Mouse (Mus musculus) gastrocnemius, postnatal 14 days (tissue): Measurements from ENCODE around the gene Jtb. TPM values are rescaled to one million over a fixed set of nuclear protein-coding genes. Genes with fewer than 3 reads are reported as not detected.

Source experiments
- DNase-seq: peaks from one replicate; pipeline ENCODE4 v3.0.0; 2021; ENCODE audit warnings: mixed read lengths
- intact Hi-C: fragments of 180-260 bp; cut with DNase I; formaldehyde crosslinking; loops from one replicate; pipeline ENCODE4 v1.15.1; 2025; ENCODE audit warnings: low total_unique reads
- microRNA-seq, 2 experiments: library from miRNA; unstranded; fragments of <30 nt; microRNA quantifications; one replicate each; pipeline ENCODE4 v1.2.0; 2021
- total RNA-seq, 2 experiments: library from RNA; stranded (reverse); gene quantifications; 2 replicates each; pipeline ENCODE4 v1.2.3; 2021

The Jtb gene
- total RNA-seq, 2 experiments from 2014 or later = 41.6 to 47.5 TPM

DNA sequence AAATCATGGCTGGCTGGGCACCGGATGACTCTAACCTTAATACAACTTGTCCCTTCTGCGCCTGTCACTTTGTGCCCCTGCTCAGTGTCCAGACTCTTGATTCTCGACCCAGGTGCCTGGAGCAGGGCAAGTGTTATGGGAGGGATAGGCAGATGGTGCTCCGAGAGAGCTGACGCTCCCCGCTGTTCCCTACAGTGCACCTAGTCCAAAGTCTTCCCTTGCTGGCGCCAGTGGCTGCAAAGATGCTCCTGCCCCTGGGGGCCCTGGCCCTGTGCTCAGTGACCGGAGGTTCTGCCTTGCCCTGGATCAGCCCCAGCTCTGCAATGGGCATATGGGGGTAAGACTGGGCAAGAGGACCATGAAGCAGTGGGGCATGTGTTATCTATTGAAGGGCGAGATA is 46.4 kb downstream of the Jtb start:
- DNase-seq = no peak
- intact Hi-C loops = loop anchor here (10.0 kb wide), 1 partner anchor 187 kb away; the partner anchor contains the start of gene Npr1

DNA sequence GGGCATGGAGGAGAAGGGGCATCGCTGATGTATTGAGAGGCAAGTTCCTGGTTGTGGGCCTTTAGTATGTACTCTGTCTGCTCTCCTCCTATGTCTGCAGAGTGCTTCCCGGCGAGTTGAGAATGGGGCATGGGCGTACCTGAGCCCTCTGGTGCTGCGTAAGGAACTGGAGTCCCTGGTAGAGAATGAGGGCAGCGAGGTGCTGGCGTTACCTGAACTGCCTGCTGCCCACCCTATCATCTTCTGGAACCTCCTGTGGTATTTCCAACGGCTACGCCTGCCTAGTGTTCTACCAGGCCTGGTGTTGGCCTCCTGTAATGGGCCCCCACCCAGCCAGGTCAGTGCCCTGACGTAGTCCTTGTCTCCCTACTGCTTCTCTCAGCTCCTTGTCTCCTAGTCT is 46.8 kb downstream of the Jtb start:
- no peak for DNase-seq
- intact Hi-C loops = loop anchor here (10.0 kb wide), 1 partner anchor 187 kb away; the partner anchor contains the start of gene Npr1

DNA sequence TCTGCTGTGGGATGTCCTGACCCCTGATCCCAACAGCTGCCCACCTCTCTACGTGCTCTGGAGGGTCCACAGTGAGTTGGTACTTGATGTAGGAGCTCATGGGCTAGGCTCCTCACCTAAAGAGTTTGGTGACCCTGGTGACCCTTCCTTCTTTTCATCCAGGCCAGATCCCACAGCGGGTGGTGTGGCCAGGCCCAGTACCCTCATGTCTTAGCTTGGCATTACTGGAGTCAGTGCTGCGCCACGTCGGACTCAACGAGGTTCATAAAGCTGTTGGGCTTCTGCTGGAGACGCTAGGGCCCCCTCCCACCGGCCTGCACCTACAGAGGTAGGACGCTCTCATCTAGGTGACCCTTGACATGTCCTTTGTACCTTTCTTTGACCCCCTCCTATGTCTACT is 47.8 kb downstream of the Jtb start:
- DNase-seq = no peak
- intact Hi-C loops = loop anchor here (10.0 kb wide), 1 partner anchor 186 kb away; the partner anchor contains the start of gene Npr1

DNA sequence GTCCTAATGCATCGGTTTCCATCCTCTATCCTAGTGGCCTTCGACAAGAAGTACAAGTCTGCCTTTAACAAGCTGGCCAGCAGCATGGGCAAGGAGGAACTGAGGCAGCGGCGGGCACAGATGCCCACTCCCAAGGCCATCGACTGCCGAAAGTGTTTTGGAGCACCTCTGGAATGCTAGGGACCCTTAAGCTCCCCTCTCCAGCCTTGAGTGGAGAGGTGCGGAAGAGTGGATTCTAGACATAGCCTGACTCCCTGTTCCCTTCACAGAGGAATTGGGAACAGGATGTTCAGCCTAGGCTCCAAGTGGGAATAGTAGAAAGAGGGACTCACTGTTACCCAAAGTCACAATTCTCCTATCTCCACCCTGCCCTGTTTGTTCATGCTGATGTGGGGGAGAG is 48.3 kb downstream of the Jtb start:
- no peak for DNase-seq
- intact Hi-C loops = loop anchor here (10.0 kb wide), 1 partner anchor 185 kb away; the partner anchor contains the start of gene Npr1

DNA sequence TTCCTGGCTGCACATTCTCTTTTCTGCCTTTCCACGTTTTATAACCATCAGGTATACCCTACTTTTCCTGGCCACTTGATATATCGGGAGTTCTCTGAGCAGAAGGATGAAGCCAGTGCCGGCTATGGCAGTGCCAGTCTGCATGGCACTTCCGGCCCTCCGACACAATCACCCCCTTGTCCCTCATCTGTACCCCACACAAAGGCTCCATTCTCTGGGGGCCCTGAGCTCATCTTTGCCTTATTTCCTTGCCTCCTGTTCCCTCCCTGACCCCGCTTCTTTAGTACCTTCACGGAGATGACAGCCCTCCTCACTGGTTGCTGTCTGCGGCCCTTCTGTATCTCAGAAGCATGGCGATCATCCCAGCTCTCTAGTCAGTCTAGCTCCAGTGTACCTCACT is 49.3 kb downstream of the Jtb start:
- no peak for DNase-seq
- intact Hi-C loops = no loop called here

DNA sequence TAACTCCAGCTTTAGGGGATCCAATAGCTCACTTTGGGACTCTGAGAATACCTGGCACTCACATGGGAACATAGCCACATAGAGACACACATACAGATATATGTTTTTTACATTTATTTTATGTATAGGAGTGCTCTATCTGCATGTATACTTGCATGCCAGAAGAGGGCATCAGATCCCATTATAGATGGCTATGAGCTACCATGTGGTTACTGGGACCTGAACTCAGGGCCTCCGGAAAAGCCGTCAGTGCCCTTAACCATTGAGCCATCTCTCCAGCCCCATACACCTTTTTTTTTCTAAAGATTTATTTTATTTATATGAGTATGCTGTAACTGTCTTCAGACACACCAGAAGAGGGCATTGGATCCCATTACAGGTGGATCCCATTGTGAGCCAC is 52.8 kb downstream of the Jtb start:
- intact Hi-C loops = no loop called here
- DNase-seq = no peak

Small RNA genes within 50 kb of the gene (microRNA-seq; reads per million reads assigned to microRNA genes)
- gene Mir7012 = 0 reads per million in 2 experiments

Other genes starting within 250 kb of the Jtb start
- 10 to 100 TPM; 45.2 to 50.2 TPM for gene Hax1, start 232.8 kb upstream of the Jtb start, total RNA-seq
- gene 4933434E20Rik, start 180.0 kb upstream of the Jtb start, total RNA-seq = 10 to 100 TPM; 46.8 to 56.9 TPM
- 10 to 100 TPM; 90.4 to 95.0 TPM for gene Ubap2l, start 179.0 kb upstream of the Jtb start, total RNA-seq
- gene Tpm3, start 158.9 kb upstream of the Jtb start, total RNA-seq = 100 to 1,000 TPM; 346 to 601 TPM
- under 1 TPM; 0.04 to 0.08 TPM for gene Nup210l, start 127.5 kb upstream of the Jtb start, total RNA-seq
- gene Rps27, start 17.9 kb upstream of the Jtb start, total RNA-seq = 100 to 1,000 TPM; 889 to 951 TPM
- 10 to 100 TPM; 10.8 to 11.8 TPM for gene Rab13, start 17.9 kb upstream of the Jtb start, total RNA-seq
- under 1 TPM; 0.27 to 0.39 TPM for gene Creb3l4, start 11.9 kb downstream of the Jtb start, total RNA-seq
- 10 to 100 TPM; 57.8 to 62.7 TPM for gene Slc39a1, start 16.6 kb downstream of the Jtb start, total RNA-seq
- gene Crtc2, start 22.6 kb downstream of the Jtb start, total RNA-seq = 10 to 100 TPM; 13.5 to 14.1 TPM
- gene Dennd4b, start 33.6 kb downstream of the Jtb start, total RNA-seq = 10 to 100 TPM; 44.8 to 45.3 TPM
- 10 to 100 TPM; 41.5 to 43.2 TPM for gene Gatad2b, start 61.6 kb downstream of the Jtb start, total RNA-seq
- 1 to 10 TPM; 1.9 to 2.3 TPM for gene Slc27a3, start 158.3 kb downstream of the Jtb start, total RNA-seq
- 10 to 100 TPM; 15.7 to 17.7 TPM for gene Ints3, start 202.0 kb downstream of the Jtb start, total RNA-seq
- gene Npr1, start 234.3 kb downstream of the Jtb start, total RNA-seq = 10 to 100 TPM; 14.9 to 15.6 TPM
- gene Ilf2, start 244.5 kb downstream of the Jtb start, total RNA-seq = 10 to 100 TPM; 32.6 to 35.9 TPM